Mouse (Mus musculus): Measurements from ENCODE around the gene Flvcr1. TPM values are rescaled to one million over a fixed set of nuclear protein-coding genes. Genes with fewer than 3 reads are reported as not detected.

The Flvcr1 gene
- polyA plus RNA-seq, 1 experiment from 2014 or later, result 7.8 TPM

GRCm38 (mm10) chr1:190958821-190959220 lies 67.1 kb downstream of the Flvcr1 start:
- no peak for TF ChIP-seq EP300 (IDR thresholded peaks at IDR 0.05)
- TF ChIP-seq CTCF (IDR thresholded peaks at IDR 0.05), result no peak
- 70% methylated on average over 5 of the region's 5 CpGs for WGBS
- H3K27me3 ChIP-seq (replicated peaks; ENCODE audit: insufficient read depth, low read length), result no peaks in the 10 kb centered on the region
- H3K4me1 ChIP-seq (ENCODE audit: insufficient read depth, low read depth, low read length), result no peaks in the 10 kb centered on the region
- H3K9me3 ChIP-seq (ENCODE audit: low read length), result no peaks in the 10 kb centered on the region
- no peak overlapping the region for H3K27ac ChIP-seq (ENCODE audit: low read length)
- no peak for ATAC-seq
- H3K9ac ChIP-seq (replicated peaks; ENCODE audit: low read depth), result no peak overlapping the region
- H3K4me3 ChIP-seq (ENCODE audit: low read depth, low read length), result no peak overlapping the region
- no peaks in the 10 kb centered on the region for H3K36me3 ChIP-seq (ENCODE audit: insufficient read depth, low read length)
- no peak for DNase-seq (ENCODE audit: low spot score)
- no peak overlapping the region for H3K4me2 ChIP-seq (replicated peaks; ENCODE audit: low read depth, low read length)

Other genes with a start within 250 kb of the Flvcr1 start
- 8.5 and 9.7 TPM in 2 replicates for gene Rps6kc1, start 114.4 kb downstream of the Flvcr1 start, polyA plus RNA-seq (2015; fragmentation: Nextera tagmentation; extraction: Ambion mirVana)
- gene Angel2, start 101.0 kb downstream of the Flvcr1 start, polyA plus RNA-seq (2015; fragmentation: Nextera tagmentation; extraction: Ambion mirVana), result 37.7 and 40.4 TPM in 2 replicates
- gene Vash2, start 46.9 kb downstream of the Flvcr1 start, polyA plus RNA-seq (2015; fragmentation: Nextera tagmentation; extraction: Ambion mirVana), result 4.2 and 4.3 TPM in 2 replicates
- gene Spata45, start 10.5 kb upstream of the Flvcr1 start, polyA plus RNA-seq (2015; fragmentation: Nextera tagmentation; extraction: Ambion mirVana), result not detected in 2 replicates
- 10.5 and 11.9 TPM in 2 replicates for gene Tatdn3, start 36.8 kb upstream of the Flvcr1 start, polyA plus RNA-seq (2015; fragmentation: Nextera tagmentation; extraction: Ambion mirVana)
- 1.5 and 1.8 TPM in 2 replicates for gene Nsl1, start 36.9 kb upstream of the Flvcr1 start, polyA plus RNA-seq (2015; fragmentation: Nextera tagmentation; extraction: Ambion mirVana)
- 2.0 and 2.6 TPM in 2 replicates for gene Batf3, start 71.7 kb upstream of the Flvcr1 start, polyA plus RNA-seq (2015; fragmentation: Nextera tagmentation; extraction: Ambion mirVana)
- gene Fam71a, start 138.7 kb upstream of the Flvcr1 start, polyA plus RNA-seq (2015; fragmentation: Nextera tagmentation; extraction: Ambion mirVana), result not detected in 2 replicates
- gene Atf3, start 191.9 kb upstream of the Flvcr1 start, polyA plus RNA-seq (2015; fragmentation: Nextera tagmentation; extraction: Ambion mirVana), result 8.2 and 8.3 TPM in 2 replicates

Data from lung, postnatal 0 days (tissue).